Mouse (Mus musculus): Measurements from ENCODE around the gene Pxmp2. TPM values are rescaled to one million over a fixed set of nuclear protein-coding genes. Genes with fewer than 3 reads are reported as not detected.

Gene Pxmp2
- polyA plus RNA-seq, 1 experiment from 2014 or later = 9.2 TPM

- no peaks in the 10 kb centered on the region for H3K36me3 ChIP-seq (replicated peaks; ENCODE audit: control insufficient read depth, insufficient read depth)
- 13% methylated on average over 15 of the region's 15 CpGs for WGBS
- H3K27ac ChIP-seq = no peak overlapping the region
- H3K9ac ChIP-seq = 0 out of 2 replicates have a peak overlapping the region, but pooled peaks have one; percentile 63
- H3K27me3 ChIP-seq (ENCODE audit: control insufficient read depth, insufficient read depth, low read length) = peaks cover 16% of the 10 kb centered on the region
- DNase-seq (ENCODE audit: low spot score) (no peak), ATAC-seq (ENCODE audit: low FRiP score) (no peak)
- peak overlapping the region; percentile 58 for H3K4me3 ChIP-seq (replicated peaks; ENCODE audit: low read length)
- peak overlapping the region; percentile 88 for H3K4me2 ChIP-seq (replicated peaks)
- H3K4me1 ChIP-seq (replicated peaks; ENCODE audit: control insufficient read depth, insufficient read depth, low read length) = 0 out of 2 replicates have a peak, but pooled peaks cover 5% of the 10 kb centered on the region
- H3K9me3 ChIP-seq (ENCODE audit: control insufficient read depth, low read length) = no peaks in the 10 kb centered on the region
Measured at GRCm38 (mm10) chr5:110285156-110285555, 830 bp downstream of the Pxmp2 start.

DNA sequence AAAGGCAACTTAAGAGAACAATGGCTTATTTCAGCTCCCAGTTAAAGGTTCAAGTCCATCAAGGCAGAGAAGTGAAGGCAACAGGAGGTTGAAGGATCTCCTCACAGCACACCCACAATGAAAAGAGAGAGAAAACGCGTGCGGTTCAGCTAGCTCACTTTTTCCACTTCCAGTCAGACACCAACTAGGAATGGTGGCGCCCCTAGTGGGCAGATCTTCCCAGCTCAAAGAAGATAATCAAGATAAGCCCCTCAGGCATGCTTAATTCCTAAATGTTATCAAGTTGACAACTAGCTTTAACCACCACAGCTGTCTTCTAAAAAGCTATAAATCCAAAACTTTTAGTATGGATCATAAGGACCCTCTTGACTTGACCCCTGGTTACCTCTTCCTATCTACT lies 1.4 kb downstream of the Pxmp2 start:
- ATAC-seq (ENCODE audit: low FRiP score) = no peak

DNA sequence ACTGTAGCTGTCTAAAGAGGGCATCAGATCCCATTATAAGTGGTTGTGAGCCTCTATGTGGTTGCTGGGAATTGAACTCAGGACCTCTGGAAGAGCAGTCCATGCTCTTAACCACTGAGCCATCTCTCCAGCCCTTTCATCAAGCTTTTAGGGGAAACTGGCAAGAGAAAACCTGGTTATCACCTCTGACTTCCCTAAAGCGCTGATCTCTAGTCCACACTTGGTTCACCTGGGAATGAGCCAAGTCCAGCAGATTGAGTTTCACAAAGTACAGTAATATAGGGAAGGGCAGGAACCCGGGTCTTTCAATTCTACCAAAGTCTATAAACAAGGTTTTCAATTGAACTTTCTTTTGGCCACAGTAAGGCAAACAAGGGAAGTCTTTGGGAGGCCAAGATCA lies 4.0 kb downstream of the Pxmp2 start:
- 93% methylated on average over 2 of the region's 2 CpGs for WGBS
- H3K4me3 ChIP-seq (replicated peaks; ENCODE audit: low read length) = no peak overlapping the region
- no peaks in the 10 kb centered on the region for H3K9me3 ChIP-seq (ENCODE audit: control insufficient read depth, low read length)
- ATAC-seq (ENCODE audit: low FRiP score) = no peak
- H3K9ac ChIP-seq = no peak overlapping the region
- H3K4me1 ChIP-seq (replicated peaks; ENCODE audit: control insufficient read depth, insufficient read depth, low read length) = 0 out of 2 replicates have a peak, but pooled peaks cover 5% of the 10 kb centered on the region
- H3K27me3 ChIP-seq (ENCODE audit: control insufficient read depth, insufficient read depth, low read length) = peaks cover 16% of the 10 kb centered on the region
- DNase-seq (ENCODE audit: low spot score) = no peak
- H3K27ac ChIP-seq = no peak overlapping the region
- no peak overlapping the region for H3K4me2 ChIP-seq (replicated peaks)
- no peaks in the 10 kb centered on the region for H3K36me3 ChIP-seq (replicated peaks; ENCODE audit: control insufficient read depth, insufficient read depth)

More for the DNA sequence above, 1.4 kb downstream of the Pxmp2 start:
- H3K9ac ChIP-seq = no peak overlapping the region
- 0 out of 2 replicates have a peak, but pooled peaks cover 5% of the 10 kb centered on the region for H3K4me1 ChIP-seq (replicated peaks; ENCODE audit: control insufficient read depth, insufficient read depth, low read length)
- peaks cover 16% of the 10 kb centered on the region for H3K27me3 ChIP-seq (ENCODE audit: control insufficient read depth, insufficient read depth, low read length)
- H3K4me2 ChIP-seq (replicated peaks) = no peak overlapping the region
- no peak overlapping the region for H3K4me3 ChIP-seq (replicated peaks; ENCODE audit: low read length)
- H3K27ac ChIP-seq = no peak overlapping the region
- no peaks in the 10 kb centered on the region for H3K9me3 ChIP-seq (ENCODE audit: control insufficient read depth, low read length)
- H3K36me3 ChIP-seq (replicated peaks; ENCODE audit: control insufficient read depth, insufficient read depth) = no peaks in the 10 kb centered on the region
- no peak for DNase-seq (ENCODE audit: low spot score)
- WGBS = 5% methylated on average over 4 of the region's 4 CpGs

DNA sequence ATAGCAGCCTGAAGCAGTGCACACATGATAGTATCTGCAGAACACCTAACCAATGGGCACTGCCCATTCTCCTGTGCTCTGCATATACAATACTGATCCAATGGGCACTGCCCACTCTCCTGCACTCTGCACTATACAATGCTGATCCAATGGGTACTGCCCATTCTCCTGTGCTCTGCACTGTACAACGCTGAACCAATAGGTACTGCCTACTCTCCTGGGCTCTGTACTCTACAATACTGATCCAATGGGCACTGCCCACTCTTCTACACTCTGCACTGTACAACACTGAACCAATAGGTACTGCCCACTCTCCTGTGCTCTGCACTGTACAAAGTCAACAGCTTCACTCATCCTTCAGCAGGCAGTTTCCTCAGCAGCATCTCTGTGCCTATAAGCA lies 9.1 kb downstream of the Pxmp2 start:
- Histone ChIP-seq H3K9ac (no peak overlapping the region), H3K27ac (no peak overlapping the region), H3K36me3 (replicated peaks; ENCODE audit: control insufficient read depth, insufficient read depth) (no peaks in the 10 kb centered on the region), H3K9me3 (ENCODE audit: control insufficient read depth, low read length) (no peaks in the 10 kb centered on the region), H3K4me1 (replicated peaks; ENCODE audit: control insufficient read depth, insufficient read depth, low read length) (no peaks in the 10 kb centered on the region), H3K27me3 (ENCODE audit: control insufficient read depth, insufficient read depth, low read length) (no peaks in the 10 kb centered on the region), H3K4me3 (replicated peaks; ENCODE audit: low read length) (no peak overlapping the region), H3K4me2 (replicated peaks) (no peak overlapping the region)
- 100% methylated on average over 1 of the region's 1 CpGs for WGBS
- DNase-seq (ENCODE audit: low spot score) (no peak), ATAC-seq (ENCODE audit: low FRiP score) (peak; percentile 27; the same call in 1 of the 2 replicates)

DNA sequence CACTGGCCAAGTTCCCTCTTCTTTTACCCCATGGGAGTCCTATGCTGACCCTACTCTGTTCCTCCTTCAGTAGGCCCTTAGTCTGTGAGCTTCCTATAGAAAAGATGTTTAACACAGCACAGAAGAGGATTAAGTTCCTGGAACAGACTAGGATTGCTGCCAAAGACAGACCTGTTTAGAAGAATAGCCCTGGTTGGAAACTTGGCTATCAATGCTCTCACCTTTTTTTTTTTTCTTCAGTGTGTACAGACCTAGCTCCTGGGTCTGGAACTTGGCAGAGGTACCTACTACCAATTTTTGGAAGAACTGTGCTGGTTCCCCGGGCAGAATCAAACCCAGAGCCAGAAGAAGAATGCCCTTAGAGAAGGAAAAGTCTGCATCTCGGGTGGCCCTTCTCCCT lies 9.6 kb downstream of the Pxmp2 start:
- Histone ChIP-seq H3K4me3 (replicated peaks; ENCODE audit: low read length) (no peak overlapping the region), H3K4me2 (replicated peaks) (no peak overlapping the region), H3K4me1 (replicated peaks; ENCODE audit: control insufficient read depth, insufficient read depth, low read length) (no peaks in the 10 kb centered on the region), H3K9me3 (ENCODE audit: control insufficient read depth, low read length) (no peaks in the 10 kb centered on the region), H3K27me3 (ENCODE audit: control insufficient read depth, insufficient read depth, low read length) (no peaks in the 10 kb centered on the region), H3K27ac (no peak overlapping the region), H3K36me3 (replicated peaks; ENCODE audit: control insufficient read depth, insufficient read depth) (no peaks in the 10 kb centered on the region), H3K9ac (no peak overlapping the region)
- DNase-seq (ENCODE audit: low spot score) (no peak), ATAC-seq (ENCODE audit: low FRiP score) (no peak)
- WGBS = 73% methylated on average over 2 of the region's 2 CpGs

DNA sequence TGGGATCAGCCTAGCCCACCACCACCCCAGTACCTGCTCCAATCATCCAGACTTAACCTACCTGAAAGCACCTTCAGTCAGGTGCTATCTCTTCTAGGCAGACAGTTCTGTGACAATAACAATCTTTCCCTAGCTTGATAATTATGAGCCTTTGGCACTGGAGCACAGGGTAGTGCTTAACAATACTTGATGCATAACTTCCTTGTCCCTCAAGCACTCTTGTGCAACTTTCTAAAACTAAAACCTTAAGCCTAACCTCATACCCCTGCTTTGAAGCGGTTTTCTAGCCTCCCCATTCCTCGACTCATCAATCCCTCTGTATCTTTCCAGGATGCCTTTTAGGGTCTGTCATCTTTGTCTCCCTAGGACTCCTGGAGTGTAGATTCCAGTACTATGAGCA lies 11.1 kb downstream of the Pxmp2 start:
- Histone ChIP-seq H3K27ac (no peak overlapping the region), H3K9ac (no peak overlapping the region), H3K36me3 (replicated peaks; ENCODE audit: control insufficient read depth, insufficient read depth) (no peaks in the 10 kb centered on the region), H3K4me3 (replicated peaks; ENCODE audit: low read length) (no peak overlapping the region), H3K4me1 (replicated peaks; ENCODE audit: control insufficient read depth, insufficient read depth, low read length) (no peaks in the 10 kb centered on the region), H3K27me3 (ENCODE audit: control insufficient read depth, insufficient read depth, low read length) (no peaks in the 10 kb centered on the region), H3K9me3 (ENCODE audit: control insufficient read depth, low read length) (no peaks in the 10 kb centered on the region), H3K4me2 (replicated peaks) (no peak overlapping the region)
- no peak for ATAC-seq (ENCODE audit: low FRiP score)
- 76% methylated on average over 2 of the region's 2 CpGs for WGBS
- no peak for DNase-seq (ENCODE audit: low spot score)

GRCm38 (mm10) chr5:110274147-110274546 lies 11.8 kb downstream of the Pxmp2 start:
- no peaks in the 10 kb centered on the region for H3K4me1 ChIP-seq (replicated peaks; ENCODE audit: control insufficient read depth, insufficient read depth, low read length)
- no peak overlapping the region for H3K4me2 ChIP-seq (replicated peaks)
- 82% methylated on average over 4 of the region's 4 CpGs for WGBS

GRCm38 (mm10) chr5:110270242-110270641 lies 15.7 kb downstream of the Pxmp2 start:
- DNase-seq (ENCODE audit: low spot score) = no peak
- peaks cover 9% of the 10 kb centered on the region for H3K4me1 ChIP-seq (replicated peaks; ENCODE audit: control insufficient read depth, insufficient read depth, low read length)
- H3K27ac ChIP-seq = no peak overlapping the region
- H3K4me3 ChIP-seq (replicated peaks; ENCODE audit: low read length) = no peak overlapping the region
- peak; percentile 12; the same call in 1 of the 2 replicates for ATAC-seq (ENCODE audit: low FRiP score)
- peak overlapping the region; percentile 25; the same call in 1 of the 2 replicates for H3K4me2 ChIP-seq (replicated peaks)
- H3K27me3 ChIP-seq (ENCODE audit: control insufficient read depth, insufficient read depth, low read length) = no peaks in the 10 kb centered on the region
- H3K36me3 ChIP-seq (replicated peaks; ENCODE audit: control insufficient read depth, insufficient read depth) = peaks cover 26% of the 10 kb centered on the region
- H3K9ac ChIP-seq = no peak overlapping the region
- 93% methylated on average over 6 of the region's 6 CpGs for WGBS
- H3K9me3 ChIP-seq (ENCODE audit: control insufficient read depth, low read length) = no peaks in the 10 kb centered on the region

More at GRCm38 (mm10) chr5:110274147-110274546, 11.8 kb downstream of the Pxmp2 start:
- Histone ChIP-seq H3K9ac (no peak overlapping the region), H3K4me3 (replicated peaks; ENCODE audit: low read length) (no peak overlapping the region), H3K27me3 (ENCODE audit: control insufficient read depth, insufficient read depth, low read length) (no peaks in the 10 kb centered on the region), H3K9me3 (ENCODE audit: control insufficient read depth, low read length) (no peaks in the 10 kb centered on the region), H3K27ac (no peak overlapping the region), H3K36me3 (replicated peaks; ENCODE audit: control insufficient read depth, insufficient read depth) (no peaks in the 10 kb centered on the region)
- no peak for ATAC-seq (ENCODE audit: low FRiP score)
- DNase-seq (ENCODE audit: low spot score) = no peak

GRCm38 (mm10) chr5:110269141-110270101 lies 16.6 kb downstream of the Pxmp2 start, which contains the start of gene Pgam5:
Gene Pgam5 (minus strand): TSS chr5:110269913.
- Histone ChIP-seq H3K27ac (peak within 1 kb of the TSS; percentile 77), H3K9me3 (ENCODE audit: control insufficient read depth, low read length) (no peaks in the 10 kb centered on the region), H3K4me3 (replicated peaks; ENCODE audit: low read length) (peak within 1 kb of the TSS; percentile 96), H3K9ac (peak within 1 kb of the TSS; percentile 95), H3K36me3 (replicated peaks; ENCODE audit: control insufficient read depth, insufficient read depth) (peaks cover 34% of the 10 kb centered on the region), H3K4me2 (replicated peaks) (peak within 1 kb of the TSS; percentile 84), H3K27me3 (ENCODE audit: control insufficient read depth, insufficient read depth, low read length) (no peaks in the 10 kb centered on the region), H3K4me1 (replicated peaks; ENCODE audit: control insufficient read depth, insufficient read depth, low read length) (peaks cover 9% of the 10 kb centered on the region)
- 1% methylated on average over 66 of the region's 66 CpGs for WGBS
- ATAC-seq (ENCODE audit: low FRiP score) (peak; percentile 88), DNase-seq (ENCODE audit: low spot score) (peak; percentile 92)
